Mouse (Mus musculus): ENCODE results near the gene Tmem150a. TPM values are rescaled to one million over a fixed set of nuclear protein-coding genes. Genes with fewer than 3 reads are reported as not detected.

The Tmem150a gene
- total RNA-seq, 2 experiments from 2014 or later: 9.6 to 11.3 TPM

DNA sequence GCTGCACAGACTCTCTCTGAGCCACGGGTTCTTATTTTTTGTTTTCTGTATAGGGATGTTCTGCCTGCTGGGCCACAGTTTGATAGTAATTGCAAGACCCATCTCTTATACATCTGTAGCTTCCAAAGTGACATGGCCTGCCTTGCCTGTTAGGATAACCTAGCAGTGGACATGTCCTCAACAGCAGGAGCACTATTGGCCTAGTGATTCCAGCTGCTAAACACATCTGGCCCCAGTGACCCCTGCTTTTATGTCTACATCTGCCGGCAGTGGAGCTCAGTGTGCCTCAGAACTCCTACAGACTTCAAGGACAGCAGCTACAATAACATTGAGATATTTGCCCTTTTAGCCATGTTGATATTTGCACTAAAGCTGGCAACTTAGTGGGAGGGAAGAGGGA lies 44.7 kb downstream of the Tmem150a start:
- no peak overlapping the region for H3K4me3 ChIP-seq
- H3K27ac ChIP-seq: no peak overlapping the region
- no peak for DNase-seq (ENCODE audit: low spot score in 2 of 2)
- no peak for TF ChIP-seq CTCF (conservative IDR thresholded peaks at IDR 0.05)

GRCm38 (mm10) chr6:72401875-72402274 lies 46.6 kb downstream of the Tmem150a start:
- peak; percentile 92 for TF ChIP-seq CTCF (conservative IDR thresholded peaks at IDR 0.05)

DNA sequence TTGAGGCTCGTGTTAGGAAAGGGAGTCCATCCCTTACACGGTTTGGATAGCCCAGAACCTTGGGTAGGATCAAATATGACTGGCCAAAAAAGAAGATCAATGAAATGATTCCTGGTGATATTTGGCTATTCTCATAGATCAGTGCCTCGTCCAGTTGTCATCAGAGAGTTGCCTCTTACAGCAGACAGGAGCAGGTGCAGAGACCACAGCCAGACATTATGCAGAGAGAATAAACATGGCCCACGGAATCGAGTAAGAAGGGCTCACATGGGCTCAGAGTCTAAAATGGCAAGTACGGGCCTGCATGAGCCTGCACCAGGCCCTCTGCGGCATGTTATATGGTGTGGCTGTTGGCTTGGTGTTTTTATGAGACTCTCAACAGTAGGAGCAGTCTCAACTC lies 50.1 kb downstream of the Tmem150a start:
- Histone ChIP-seq H3K4me3 (no peak overlapping the region), H3K27ac (no peak overlapping the region)
- DNase-seq (ENCODE audit: low spot score in 2 of 2): no peak
- no peak for TF ChIP-seq CTCF (conservative IDR thresholded peaks at IDR 0.05)

More at GRCm38 (mm10) chr6:72401875-72402274, 46.6 kb downstream of the Tmem150a start:
- DNase-seq (ENCODE audit: low spot score in 2 of 2): peak; percentile 43 to 72
- Histone ChIP-seq H3K27ac (no peak overlapping the region), H3K4me3 (no peak overlapping the region)

DNA sequence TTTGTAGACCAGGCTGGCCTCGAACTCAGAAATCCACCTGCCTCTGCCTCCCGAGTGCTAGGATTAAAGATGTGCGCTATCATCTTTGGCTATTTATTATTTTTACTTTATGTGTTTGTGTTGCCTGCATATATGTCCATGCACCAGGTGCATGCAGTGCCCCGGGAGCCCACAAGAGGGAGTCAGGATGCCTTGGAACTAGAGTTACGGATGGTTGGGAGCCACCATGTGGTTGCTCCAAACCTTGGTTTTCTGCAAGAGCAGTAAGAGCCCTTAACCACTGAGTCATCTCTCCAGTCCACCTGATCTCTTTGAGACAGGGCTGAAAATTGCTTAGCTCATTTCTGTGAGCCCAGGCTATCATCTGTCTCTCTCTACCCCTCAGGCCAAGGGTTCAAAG lies 51.9 kb downstream of the Tmem150a start:
- TF ChIP-seq CTCF (conservative IDR thresholded peaks at IDR 0.05): peak; percentile 87
- Histone ChIP-seq H3K27ac (no peak overlapping the region), H3K4me3 (no peak overlapping the region)
- DNase-seq (ENCODE audit: low spot score in 2 of 2): peak; percentile 63 to 87

Other genes with a start within 250 kb of the Tmem150a start
- 1 to 10 TPM; 2.1 to 3.1 TPM for gene Atoh8, start 119.9 kb upstream of the Tmem150a start, total RNA-seq (2021)
- gene Sftpb, start 50.8 kb upstream of the Tmem150a start, total RNA-seq (2021): not detected
- 10 to 100 TPM; 31.0 to 32.5 TPM for gene Usp39, start 10.3 kb upstream of the Tmem150a start, total RNA-seq (2021)
- gene 0610030E20Rik, start 8.1 kb upstream of the Tmem150a start, total RNA-seq (2021): 10 to 100 TPM; 17.4 to 19.0 TPM
- 10 to 100 TPM; 74.7 to 86.1 TPM for gene Rnf181, start 11.5 kb downstream of the Tmem150a start, total RNA-seq (2021)
- 1 to 10 TPM; 3.9 to 4.6 TPM for gene Vamp5, start 25.0 kb downstream of the Tmem150a start, total RNA-seq (2021)
- 10 to 100 TPM; 11.5 to 12.5 TPM for gene Vamp8, start 35.3 kb downstream of the Tmem150a start, total RNA-seq (2021)
- gene Ggcx, start 58.9 kb downstream of the Tmem150a start, total RNA-seq (2021): 10 to 100 TPM; 24.2 to 30.3 TPM
- 100 to 1,000 TPM; 172 to 195 TPM for gene Mat2a, start 84.1 kb downstream of the Tmem150a start, total RNA-seq (2021)
- gene Sh2d6, start 166.3 kb downstream of the Tmem150a start, total RNA-seq (2021): under 1 TPM; 0.49 to 0.56 TPM
- 1 to 10 TPM; 2.5 to 2.8 TPM for gene Capg, start 188.9 kb downstream of the Tmem150a start, total RNA-seq (2021)
- gene Elmod3, start 243.0 kb downstream of the Tmem150a start, total RNA-seq (2021): 10 to 100 TPM; 25.4 to 25.8 TPM
- gene Retsat, start 243.0 kb downstream of the Tmem150a start, total RNA-seq (2021): 10 to 100 TPM; 54.3 to 58.3 TPM

Measured in layer of hippocampus, adult 2 months (tissue).